Mouse (Mus musculus): ENCODE measurements around the gene Card19. TPM values are rescaled to one million over a fixed set of nuclear protein-coding genes. Genes with fewer than 3 reads are reported as not detected.

The Card19 gene
- total RNA-seq, 2 experiments from 2014 or later: 88.7 to 103 TPM

DNA sequence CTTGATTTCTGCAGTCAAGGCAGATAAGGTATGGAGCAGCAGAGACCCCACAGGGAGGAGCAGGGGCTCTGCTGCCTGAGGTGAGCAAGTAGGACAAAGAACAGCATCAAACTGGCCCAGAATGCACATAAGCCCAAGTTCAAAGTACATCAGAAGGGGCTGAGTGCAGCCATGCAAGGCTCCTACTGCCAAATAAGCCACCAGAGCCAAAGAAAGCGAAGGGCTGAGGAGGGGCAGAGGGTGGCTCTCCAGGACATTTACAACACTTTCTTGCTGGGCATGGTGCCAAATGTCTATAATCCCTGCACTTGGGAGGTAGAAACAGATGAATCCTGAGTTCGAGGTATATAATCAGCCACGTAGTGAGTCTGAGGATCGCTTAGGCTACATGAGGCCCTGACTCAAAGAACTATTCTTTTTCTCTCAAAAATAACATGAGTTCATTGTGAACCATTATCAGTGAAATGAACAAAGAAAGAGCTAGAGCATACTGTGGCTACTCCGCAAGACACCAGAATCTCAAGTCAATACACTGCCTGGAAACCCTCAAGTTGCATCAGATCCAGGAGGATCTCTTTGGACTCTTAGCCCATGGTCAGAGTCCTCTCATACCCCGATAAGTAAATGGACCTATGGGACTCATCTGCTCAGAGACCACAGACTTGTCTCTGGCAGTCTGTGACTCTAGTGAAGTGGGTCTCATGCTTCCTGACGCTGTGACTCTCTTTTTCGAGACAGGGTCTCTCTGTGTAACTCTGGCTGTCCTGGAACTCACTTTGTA, 18.1 kb upstream of the Card19 start:
- no peak for DNase-seq
- intact Hi-C loops (cut with DNase I): no loop called here

DNA sequence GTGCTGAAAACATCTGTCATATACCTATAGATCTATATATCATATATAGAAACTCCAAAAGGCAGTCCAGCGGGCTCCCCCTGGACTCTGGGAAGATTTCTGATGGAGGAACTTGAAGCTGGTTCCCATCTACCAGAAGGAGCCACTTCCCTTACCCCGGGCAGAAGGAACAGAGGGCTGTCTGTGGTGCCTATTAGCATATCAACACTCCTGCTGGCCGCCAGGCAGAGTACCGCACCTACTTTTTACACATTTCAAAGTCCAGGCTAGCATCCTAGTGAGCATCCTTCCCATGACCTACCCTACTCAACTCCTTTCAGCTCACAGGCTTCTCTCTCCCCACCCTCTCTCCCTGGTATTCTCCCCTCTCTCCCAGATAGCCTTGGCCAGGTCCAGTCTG, 9.8 kb upstream of the Card19 start:
- intact Hi-C loops (cut with DNase I): no loop called here
- DNase-seq: no peak

- no peak for DNase-seq
- intact Hi-C loops (cut with DNase I): no loop called here
These were observed 9.3 kb upstream of the Card19 start for GRCm38 (mm10) chr13:49225159-49225558.

GRCm38 (mm10) chr13:49224729-49225128, 8.9 kb upstream of the Card19 start:
- no peak for DNase-seq
- intact Hi-C loops (cut with DNase I): no loop called here

GRCm38 (mm10) chr13:49224314-49224713, 8.5 kb upstream of the Card19 start:
- DNase-seq: no peak
- intact Hi-C loops (cut with DNase I): no loop called here

DNA sequence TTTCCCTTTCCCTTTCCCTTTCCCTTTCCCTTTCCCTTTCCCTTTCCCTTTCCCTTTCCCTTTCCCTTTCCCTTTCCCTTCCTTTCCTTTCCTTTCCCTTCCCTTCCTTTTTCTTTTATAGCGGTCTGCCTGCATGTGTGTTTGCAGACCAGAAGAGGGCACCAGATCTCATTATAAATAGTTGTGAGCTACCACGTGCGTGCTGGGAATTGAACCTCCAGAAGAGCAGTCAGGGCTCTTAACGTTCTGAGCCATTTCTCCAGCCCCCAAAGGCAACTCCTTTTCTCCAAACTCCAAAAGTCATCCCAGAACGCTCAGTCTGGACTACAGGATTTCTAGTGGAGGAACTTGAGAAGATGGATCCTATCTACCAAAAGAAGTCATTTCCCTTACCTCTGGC, 5.1 kb upstream of the Card19 start:
- intact Hi-C loops (cut with DNase I): no loop called here
- no peak for DNase-seq

DNA sequence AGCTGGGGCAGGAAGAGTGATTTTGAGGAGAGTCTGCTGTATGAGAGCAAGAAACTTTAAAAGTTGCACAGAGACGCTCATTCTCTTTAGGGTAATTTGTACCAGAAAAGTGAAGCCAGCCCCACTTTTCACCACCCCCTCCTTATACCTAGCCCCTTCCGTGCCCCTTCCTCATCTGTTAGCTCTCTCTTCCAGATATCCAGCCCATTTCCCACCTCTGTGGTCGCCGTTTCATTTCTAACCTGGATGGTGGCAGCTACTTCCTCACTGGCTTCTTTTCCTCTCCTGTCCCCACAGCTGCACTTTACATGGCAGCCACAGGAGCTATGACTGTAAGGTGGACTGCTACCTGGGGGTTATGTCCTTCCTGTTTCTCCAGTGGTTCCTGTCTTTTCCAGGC, 3.5 kb upstream of the Card19 start:
- intact Hi-C loops (cut with DNase I): no loop called here
- DNase-seq: no peak

GRCm38 (mm10) chr13:49218651-49219050, 2.8 kb upstream of the Card19 start:
- no peak for DNase-seq
- intact Hi-C loops (cut with DNase I): no loop called here

- DNase-seq: no peak
- intact Hi-C loops (cut with DNase I): no loop called here
These were observed 1.1 kb upstream of the Card19 start for GRCm38 (mm10) chr13:49216808-49217561.

GRCm38 (mm10) chr13:49216220-49216552, 349 bp upstream of the Card19 start:
- intact Hi-C loops (cut with DNase I): no loop called here
- DNase-seq: no peak

DNA sequence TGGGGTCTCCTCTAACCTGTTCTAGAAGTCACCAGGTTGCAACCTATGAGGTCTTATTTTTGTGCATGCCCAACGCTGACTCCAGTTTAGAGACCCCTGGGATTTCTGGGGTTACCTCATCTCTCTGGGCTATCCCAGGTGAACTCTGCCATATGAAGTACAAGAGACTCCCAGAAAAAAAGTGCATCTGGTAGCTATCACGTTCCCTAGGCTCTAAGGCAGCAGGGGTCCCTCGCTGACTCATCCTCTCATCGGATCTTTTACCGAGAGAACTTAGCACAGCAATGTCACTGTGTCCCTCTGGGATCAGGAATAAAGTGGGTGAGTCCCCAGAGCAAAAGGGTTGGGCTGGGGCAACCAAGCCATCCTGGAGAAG, 721 bp downstream of the Card19 start:
- intact Hi-C loops (cut with DNase I): no loop called here
- DNase-seq: no peak

GRCm38 (mm10) chr13:49214454-49214853, 1.4 kb downstream of the Card19 start:
- DNase-seq: no peak
- intact Hi-C loops (cut with DNase I): no loop called here

DNA sequence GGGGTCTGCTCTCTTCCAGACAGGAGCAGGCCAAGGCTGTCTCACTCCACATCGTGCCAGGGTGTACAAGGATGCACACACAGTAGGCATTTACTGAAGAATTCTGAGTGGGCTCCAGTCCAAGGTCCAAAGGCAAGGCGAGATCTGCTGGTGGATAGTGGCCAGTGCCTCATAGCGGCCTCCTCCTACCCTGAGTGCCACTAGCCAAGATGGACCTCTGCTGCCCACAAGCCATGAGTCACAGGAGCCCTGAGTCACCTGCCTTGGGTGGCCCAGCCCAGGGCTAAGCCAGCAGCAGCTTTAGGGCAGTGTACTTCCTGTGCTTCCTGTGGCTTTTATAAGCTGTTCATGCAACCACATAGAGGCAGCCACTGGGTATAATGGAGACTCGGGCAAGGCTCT, 2.3 kb downstream of the Card19 start:
- DNase-seq: no peak
- intact Hi-C loops (cut with DNase I): no loop called here

- DNase-seq: no peak
- intact Hi-C loops (cut with DNase I): no loop called here
These were observed 2.9 kb downstream of the Card19 start for GRCm38 (mm10) chr13:49212711-49213500.

GRCm38 (mm10) chr13:49209306-49209705, 6.5 kb downstream of the Card19 start:
- DNase-seq: no peak
- intact Hi-C loops (cut with DNase I): no loop called here

DNA sequence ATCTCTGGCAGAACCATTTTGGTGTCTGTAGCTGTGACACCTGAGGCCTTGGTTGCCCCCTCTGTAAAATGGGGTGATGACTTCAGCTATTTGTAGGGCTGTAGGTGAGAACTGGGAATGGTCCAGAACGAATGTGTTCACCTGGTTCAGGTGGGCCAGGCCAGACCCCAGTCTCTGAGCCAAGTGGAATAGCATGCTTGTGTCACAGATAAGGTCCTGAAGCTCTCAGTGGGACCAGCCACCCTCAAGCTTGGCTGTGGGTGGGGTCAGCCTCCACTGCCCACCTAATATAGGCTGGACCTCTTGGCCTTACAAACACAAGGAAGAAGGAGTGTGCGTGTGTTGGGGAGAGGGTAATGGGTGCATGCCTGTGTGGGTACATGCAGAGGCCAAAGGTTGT, 9.5 kb downstream of the Card19 start:
- intact Hi-C loops (cut with DNase I): no loop called here
- DNase-seq: no peak

DNA sequence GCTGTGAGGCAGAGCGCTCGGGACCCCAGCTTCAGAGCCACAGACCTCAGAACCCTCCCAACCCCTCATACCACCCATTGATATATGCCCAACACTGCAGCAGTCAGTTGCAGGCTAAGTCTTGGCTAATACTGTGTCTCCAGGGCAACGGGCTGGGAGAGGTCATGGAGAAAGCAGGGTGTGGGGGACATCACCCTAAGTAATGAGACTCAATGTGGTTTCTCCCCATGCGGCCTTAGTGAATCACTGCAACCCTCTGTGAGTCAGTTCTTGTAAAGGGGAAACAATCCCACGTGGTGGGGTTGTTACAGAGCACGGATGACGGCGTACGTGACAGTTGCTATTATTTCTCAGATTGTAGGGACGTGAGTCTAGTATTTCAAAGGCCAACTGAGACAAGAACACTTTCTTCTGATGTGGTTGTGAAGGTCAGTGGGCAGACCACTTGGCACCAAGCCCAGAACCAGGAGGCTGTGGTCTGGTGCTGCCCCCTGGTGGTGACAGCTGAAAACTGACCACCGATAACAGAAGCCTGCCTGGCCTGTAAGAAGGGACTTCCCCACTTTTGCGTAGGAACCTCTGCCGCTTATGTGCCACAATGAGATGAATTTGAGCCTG, 10.3 kb downstream of the Card19 start:
- intact Hi-C loops (cut with DNase I): no loop called here
- DNase-seq: peak; percentile 73 to 80

- no peak for DNase-seq
- intact Hi-C loops (cut with DNase I): no loop called here
These were observed 13.3 kb downstream of the Card19 start for GRCm38 (mm10) chr13:49202556-49202955.

GRCm38 (mm10) chr13:49200688-49201087, 15.1 kb downstream of the Card19 start:
- intact Hi-C loops (cut with DNase I): no loop called here
- no peak for DNase-seq

DNA sequence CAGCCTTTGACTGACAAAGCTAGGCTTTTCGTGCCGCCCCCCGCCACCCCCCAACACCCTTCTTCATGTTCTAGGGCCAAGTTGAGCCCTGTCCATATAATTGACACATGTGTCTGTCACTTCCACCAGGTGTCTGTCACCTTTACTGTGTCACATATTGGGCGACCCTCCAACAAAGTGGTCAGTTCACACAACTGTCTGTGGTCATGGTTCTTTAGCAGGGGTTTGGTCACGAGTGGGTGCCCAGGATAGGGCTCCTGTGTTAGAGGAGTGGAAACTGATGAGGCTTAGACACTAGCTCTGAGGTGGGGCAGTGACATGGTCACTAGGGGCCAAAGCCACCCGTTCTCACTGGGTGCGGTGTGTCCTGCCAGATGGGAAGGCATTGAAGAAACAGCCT, 15.9 kb downstream of the Card19 start:
- intact Hi-C loops (cut with DNase I): no loop called here

DNA sequence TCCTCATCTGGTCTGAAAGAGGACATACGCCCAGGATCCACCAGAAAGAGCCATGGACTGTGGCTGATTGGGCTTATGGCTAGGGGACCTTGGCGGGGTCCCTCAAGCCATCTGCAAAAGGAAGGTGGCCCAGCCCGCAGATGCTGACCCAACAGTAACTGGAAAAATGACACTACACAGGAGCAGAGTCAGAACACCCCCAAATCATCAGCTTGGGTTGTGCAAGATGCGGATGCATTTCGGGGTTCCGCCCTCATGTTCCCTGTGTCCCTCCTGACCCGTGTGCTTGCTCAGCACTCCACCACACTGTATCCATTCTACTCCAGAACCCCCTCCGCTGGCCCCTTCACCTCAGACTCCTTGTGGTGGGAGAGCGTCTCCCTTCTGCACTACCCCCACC, 17.1 kb downstream of the Card19 start:
- DNase-seq: no peak
- intact Hi-C loops (cut with DNase I): no loop called here

More for the DNA sequence above, 15.9 kb downstream of the Card19 start:
- no peak for DNase-seq
